Mouse (Mus musculus): Measurements from ENCODE around the gene Bcl7b. TPM values are rescaled to one million over a fixed set of nuclear protein-coding genes. Genes with fewer than 3 reads are reported as not detected.

Bcl7b gene
- polyA plus RNA-seq, 1 experiment from 2014 or later = 65.7 TPM

- no peaks in the 10 kb centered on the region for H3K9me3 ChIP-seq (ENCODE audit: low read length)
- peaks cover 6% of the 10 kb centered on the region; the same call in 1 of the 2 replicates for H3K4me1 ChIP-seq (ENCODE audit: insufficient read depth, low read depth, low read length)
- no peak overlapping the region for H3K27ac ChIP-seq (ENCODE audit: low read length)
- 94% methylated on average over 5 of the region's 5 CpGs for WGBS
- peaks cover 26% of the 10 kb centered on the region for H3K36me3 ChIP-seq (ENCODE audit: insufficient read depth, low read length)
- TF ChIP-seq EP300 (IDR thresholded peaks at IDR 0.05) (no peak), CTCF (IDR thresholded peaks at IDR 0.05) (no peak)
- no peak overlapping the region for H3K4me2 ChIP-seq (replicated peaks; ENCODE audit: low read depth, low read length)
- H3K4me3 ChIP-seq (ENCODE audit: low read depth, low read length) = no peak overlapping the region
- no peak overlapping the region for H3K9ac ChIP-seq (replicated peaks; ENCODE audit: low read depth)
- H3K27me3 ChIP-seq (replicated peaks; ENCODE audit: insufficient read depth, low read length) = no peaks in the 10 kb centered on the region
- ATAC-seq (no peak), DNase-seq (ENCODE audit: low spot score) (no peak)
Measured at GRCm38 (mm10) chr5:135172986-135173385, 4.9 kb downstream of the Bcl7b start.

DNA sequence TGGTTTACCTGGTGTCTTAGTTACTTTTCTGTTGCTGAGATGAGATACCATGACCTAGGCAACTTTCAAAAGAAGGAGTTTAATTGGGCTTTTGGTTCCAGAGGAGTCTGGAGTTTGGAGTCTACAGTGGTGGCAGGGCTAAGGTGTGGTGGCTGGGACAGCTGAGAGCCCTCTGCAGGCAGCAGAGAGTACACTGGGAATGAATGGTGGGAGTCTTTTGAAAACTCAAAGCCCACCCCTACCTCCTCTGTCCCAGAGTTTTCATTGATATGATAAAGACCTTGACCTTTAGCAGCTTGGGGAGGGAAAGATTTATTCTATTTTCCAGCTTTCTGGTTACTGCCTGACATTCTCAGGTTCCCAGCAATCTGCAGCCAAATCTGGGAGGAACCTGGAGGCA lies 7.0 kb downstream of the Bcl7b start:
- Histone ChIP-seq H3K27ac (ENCODE audit: low read length) (no peak overlapping the region), H3K9ac (replicated peaks; ENCODE audit: low read depth) (no peak overlapping the region), H3K36me3 (ENCODE audit: insufficient read depth, low read length) (peaks cover 37% of the 10 kb centered on the region), H3K4me1 (ENCODE audit: insufficient read depth, low read depth, low read length) (no peaks in the 10 kb centered on the region), H3K27me3 (replicated peaks; ENCODE audit: insufficient read depth, low read length) (no peaks in the 10 kb centered on the region), H3K4me2 (replicated peaks; ENCODE audit: low read depth, low read length) (no peak overlapping the region), H3K9me3 (ENCODE audit: low read length) (no peaks in the 10 kb centered on the region), H3K4me3 (ENCODE audit: low read depth, low read length) (no peak overlapping the region)
- no peak for TF ChIP-seq CTCF (IDR thresholded peaks at IDR 0.05)
- TF ChIP-seq EP300 (IDR thresholded peaks at IDR 0.05) = no peak
- no peak for DNase-seq (ENCODE audit: low spot score)
- no peak for ATAC-seq

- ATAC-seq = no peak
- no peak overlapping the region for H3K9ac ChIP-seq (replicated peaks; ENCODE audit: low read depth)
- H3K27me3 ChIP-seq (replicated peaks; ENCODE audit: insufficient read depth, low read length) = no peaks in the 10 kb centered on the region
- no peak overlapping the region for H3K27ac ChIP-seq (ENCODE audit: low read length)
- no peaks in the 10 kb centered on the region for H3K9me3 ChIP-seq (ENCODE audit: low read length)
- no peak overlapping the region for H3K4me3 ChIP-seq (ENCODE audit: low read depth, low read length)
- no peaks in the 10 kb centered on the region for H3K4me1 ChIP-seq (ENCODE audit: insufficient read depth, low read depth, low read length)
- DNase-seq (ENCODE audit: low spot score) = no peak
- H3K36me3 ChIP-seq (ENCODE audit: insufficient read depth, low read length) = peaks cover 40% of the 10 kb centered on the region
- WGBS = 82% methylated on average over 3 of the region's 3 CpGs
- H3K4me2 ChIP-seq (replicated peaks; ENCODE audit: low read depth, low read length) = no peak overlapping the region
- TF ChIP-seq CTCF (IDR thresholded peaks at IDR 0.05) (no peak), EP300 (IDR thresholded peaks at IDR 0.05) (no peak)
Measured at GRCm38 (mm10) chr5:135178523-135178922, 10.4 kb downstream of the Bcl7b start.

DNA sequence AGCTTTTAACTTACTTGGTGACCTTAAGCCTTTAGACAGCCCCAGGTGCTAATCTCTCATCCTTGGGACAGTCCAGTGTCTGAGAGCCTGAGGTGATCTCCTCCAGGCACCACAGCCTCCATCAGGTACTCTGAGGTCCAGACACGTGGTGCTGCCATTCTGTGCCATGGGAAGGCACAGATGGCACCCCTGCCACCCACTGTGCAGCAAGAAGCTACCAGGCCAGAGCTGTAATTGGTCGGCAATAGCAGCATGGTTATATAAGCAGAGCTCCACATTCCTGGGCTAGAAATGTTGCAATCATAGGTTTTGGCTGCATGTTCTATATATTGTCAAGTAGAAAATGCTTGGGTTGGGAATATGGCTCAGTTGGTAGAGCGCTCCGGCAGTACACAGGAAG lies 10.9 kb downstream of the Bcl7b start:
- H3K9me3 ChIP-seq (ENCODE audit: low read length) = no peaks in the 10 kb centered on the region
- ATAC-seq (no peak), DNase-seq (ENCODE audit: low spot score) (no peak)
- no peak overlapping the region for H3K4me2 ChIP-seq (replicated peaks; ENCODE audit: low read depth, low read length)
- no peak overlapping the region for H3K9ac ChIP-seq (replicated peaks; ENCODE audit: low read depth)
- H3K27me3 ChIP-seq (replicated peaks; ENCODE audit: insufficient read depth, low read length) = no peaks in the 10 kb centered on the region
- no peak overlapping the region for H3K4me3 ChIP-seq (ENCODE audit: low read depth, low read length)
- no peak overlapping the region for H3K27ac ChIP-seq (ENCODE audit: low read length)
- peaks cover 40% of the 10 kb centered on the region for H3K36me3 ChIP-seq (ENCODE audit: insufficient read depth, low read length)
- WGBS = 86% methylated on average over 4 of the region's 4 CpGs
- TF ChIP-seq EP300 (IDR thresholded peaks at IDR 0.05) (no peak), CTCF (IDR thresholded peaks at IDR 0.05) (no peak)
- no peaks in the 10 kb centered on the region for H3K4me1 ChIP-seq (ENCODE audit: insufficient read depth, low read depth, low read length)

GRCm38 (mm10) chr5:135179616-135180015 lies 11.5 kb downstream of the Bcl7b start:
- TF ChIP-seq CTCF (IDR thresholded peaks at IDR 0.05) (no peak), EP300 (IDR thresholded peaks at IDR 0.05) (no peak)
- H3K4me2 ChIP-seq (replicated peaks; ENCODE audit: low read depth, low read length) = no peak overlapping the region
- no peak for DNase-seq (ENCODE audit: low spot score)

DNA sequence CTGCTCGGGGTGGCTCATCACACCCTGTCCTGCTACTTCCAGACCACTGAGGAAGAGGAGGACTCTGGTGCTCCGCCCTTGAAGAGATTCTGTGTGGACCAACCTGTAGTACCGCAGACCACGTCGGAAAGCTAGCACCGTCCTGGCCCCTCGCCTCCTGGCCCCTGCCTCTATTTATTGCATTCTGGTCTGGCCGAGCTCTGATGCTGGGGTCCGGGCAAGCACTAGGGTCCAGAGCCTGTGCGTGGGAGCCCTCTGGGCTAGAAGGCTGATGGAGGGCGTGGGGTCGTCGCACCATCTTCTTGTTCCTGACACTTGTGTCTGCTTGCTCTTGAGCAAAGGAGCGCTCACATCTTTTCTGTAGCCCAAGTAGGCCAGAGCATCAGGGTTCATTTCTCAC lies 12.7 kb downstream of the Bcl7b start:
- WGBS = 93% methylated on average over 14 of the region's 14 CpGs
- Histone ChIP-seq H3K36me3 (ENCODE audit: insufficient read depth, low read length) (peaks cover 40% of the 10 kb centered on the region), H3K4me1 (ENCODE audit: insufficient read depth, low read depth, low read length) (no peaks in the 10 kb centered on the region), H3K27ac (ENCODE audit: low read length) (no peak overlapping the region), H3K27me3 (replicated peaks; ENCODE audit: insufficient read depth, low read length) (no peaks in the 10 kb centered on the region), H3K4me2 (replicated peaks; ENCODE audit: low read depth, low read length) (no peak overlapping the region), H3K9ac (replicated peaks; ENCODE audit: low read depth) (no peak overlapping the region), H3K4me3 (ENCODE audit: low read depth, low read length) (no peak overlapping the region), H3K9me3 (ENCODE audit: low read length) (no peaks in the 10 kb centered on the region)
- DNase-seq (ENCODE audit: low spot score) (no peak), ATAC-seq (no peak)
- TF ChIP-seq EP300 (IDR thresholded peaks at IDR 0.05) (no peak), CTCF (IDR thresholded peaks at IDR 0.05) (no peak)

More at GRCm38 (mm10) chr5:135179616-135180015, 11.5 kb downstream of the Bcl7b start:
- no peak overlapping the region for H3K27ac ChIP-seq (ENCODE audit: low read length)
- no peak overlapping the region for H3K4me3 ChIP-seq (ENCODE audit: low read depth, low read length)
- WGBS = 98% methylated on average over 6 of the region's 7 CpGs
- no peaks in the 10 kb centered on the region for H3K27me3 ChIP-seq (replicated peaks; ENCODE audit: insufficient read depth, low read length)
- peaks cover 40% of the 10 kb centered on the region for H3K36me3 ChIP-seq (ENCODE audit: insufficient read depth, low read length)
- H3K9me3 ChIP-seq (ENCODE audit: low read length) = no peaks in the 10 kb centered on the region
- H3K9ac ChIP-seq (replicated peaks; ENCODE audit: low read depth) = no peak overlapping the region
- ATAC-seq = no peak
- H3K4me1 ChIP-seq (ENCODE audit: insufficient read depth, low read depth, low read length) = no peaks in the 10 kb centered on the region

DNA sequence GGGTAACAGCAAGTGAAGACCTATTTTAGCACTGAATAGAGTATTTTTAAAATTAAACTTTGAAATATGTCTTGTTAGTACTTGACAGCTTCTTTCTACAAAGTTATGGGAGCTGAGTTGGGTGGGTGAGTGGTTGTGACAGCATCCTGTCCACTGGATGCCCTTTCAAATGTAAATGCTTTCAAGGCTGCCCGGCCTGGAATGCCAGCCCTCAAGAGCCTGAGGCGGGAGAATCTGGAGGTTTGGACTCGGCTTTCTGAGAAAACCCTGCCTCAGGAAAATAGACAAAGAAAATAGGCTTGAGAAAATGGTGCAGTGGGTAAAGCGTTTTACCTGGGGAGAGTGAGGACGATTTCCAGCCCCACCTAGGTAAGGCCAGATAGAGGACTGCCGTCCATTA lies 13.7 kb downstream of the Bcl7b start:
- ATAC-seq = no peak
- H3K27me3 ChIP-seq (replicated peaks; ENCODE audit: insufficient read depth, low read length) = no peaks in the 10 kb centered on the region
- H3K27ac ChIP-seq (ENCODE audit: low read length) = no peak overlapping the region
- TF ChIP-seq EP300 (IDR thresholded peaks at IDR 0.05) (no peak), CTCF (IDR thresholded peaks at IDR 0.05) (no peak)
- DNase-seq (ENCODE audit: low spot score) = no peak
- H3K4me1 ChIP-seq (ENCODE audit: insufficient read depth, low read depth, low read length) = no peaks in the 10 kb centered on the region
- H3K9me3 ChIP-seq (ENCODE audit: low read length) = no peaks in the 10 kb centered on the region
- 89% methylated on average over 6 of the region's 6 CpGs for WGBS
- H3K4me2 ChIP-seq (replicated peaks; ENCODE audit: low read depth, low read length) = no peak overlapping the region
- no peak overlapping the region for H3K4me3 ChIP-seq (ENCODE audit: low read depth, low read length)
- no peak overlapping the region for H3K9ac ChIP-seq (replicated peaks; ENCODE audit: low read depth)
- peaks cover 38% of the 10 kb centered on the region for H3K36me3 ChIP-seq (ENCODE audit: insufficient read depth, low read length)
